Mouse (Mus musculus) C2C12 (cell line): ENCODE measurements around the gene Tln1. TPM values are rescaled to one million over a fixed set of nuclear protein-coding genes. Genes with fewer than 3 reads are reported as not detected.

Experiments used
- H3K27me3 ChIP-seq: one replicate; pipeline ENCODE4 v1.6.1; 2011; ENCODE audit not compliant: control insufficient read depth, insufficient read depth, insufficient read length
- H3K36me3 ChIP-seq: one replicate; pipeline ENCODE4 v1.6.1; 2011; ENCODE audit not compliant: control insufficient read depth, insufficient read depth
- H3K4me3 ChIP-seq: one replicate; pipeline ENCODE4 v1.5.1; 2011; ENCODE audit warnings: mild to moderate bottlenecking, control low read depth; ENCODE audit not compliant: poor library complexity, insufficient read depth, severe bottlenecking
- H3K79me2 ChIP-seq: one replicate; pipeline ENCODE4 v1.6.1; 2011; ENCODE audit not compliant: control insufficient read depth, insufficient read depth
- H3K79me3 ChIP-seq: one replicate; pipeline ENCODE4 v1.6.1; 2011; ENCODE audit warnings: low read depth, control low read depth
- H3ac ChIP-seq: one replicate; pipeline ENCODE3; 2011; ENCODE audit warnings: low read depth; ENCODE audit not compliant: control insufficient read depth, insufficient read length
- CEBPB ChIP-seq: IDR thresholded peaks from one replicate; pipeline ENCODE4 v1.6.1; 2011; ENCODE audit warnings: low read depth, mild to moderate bottlenecking, control low read depth, moderate library complexity
- CTCF ChIP-seq: IDR thresholded peaks from one replicate; pipeline ENCODE4 v1.5.1; 2011; ENCODE audit not compliant: control insufficient read depth, insufficient read depth, insufficient read length
- FOSL1 ChIP-seq: IDR thresholded peaks from one replicate; pipeline ENCODE4 v1.8.0; 2011; ENCODE audit warnings: mild to moderate bottlenecking, low read length; ENCODE audit not compliant: poor library complexity, insufficient read depth, severe bottlenecking
- MAX ChIP-seq: IDR thresholded peaks from one replicate; pipeline ENCODE4 v1.6.1; 2011; ENCODE audit warnings: mild to moderate bottlenecking, control low read depth
- MYOD1 ChIP-seq: IDR thresholded peaks from one replicate; pipeline ENCODE4 v1.6.1; 2011; ENCODE audit warnings: low read depth; ENCODE audit not compliant: control insufficient read depth, insufficient read length
- MYOG ChIP-seq: IDR thresholded peaks from one replicate; pipeline ENCODE4 v1.6.1; 2011; ENCODE audit not compliant: control insufficient read depth, insufficient read length; ENCODE audit errors: extremely low read depth
- USF1 ChIP-seq: IDR thresholded peaks from one replicate; pipeline ENCODE4 v1.6.1; 2011; ENCODE audit warnings: low read depth, mild to moderate bottlenecking, control low read depth, moderate library complexity
- polyA plus RNA-seq: library from polyadenylated mRNA; unstranded; fragments of >200 nt; fragmentation: generic; extraction: Trizol; gene quantifications from one replicate; pipeline ENCODE4 v1.2.1, GENCODE M21; 2012; ENCODE audit warnings: missing spikeins

Tln1 gene
- polyA plus RNA-seq, 1 experiment, result 158 TPM

DNA sequence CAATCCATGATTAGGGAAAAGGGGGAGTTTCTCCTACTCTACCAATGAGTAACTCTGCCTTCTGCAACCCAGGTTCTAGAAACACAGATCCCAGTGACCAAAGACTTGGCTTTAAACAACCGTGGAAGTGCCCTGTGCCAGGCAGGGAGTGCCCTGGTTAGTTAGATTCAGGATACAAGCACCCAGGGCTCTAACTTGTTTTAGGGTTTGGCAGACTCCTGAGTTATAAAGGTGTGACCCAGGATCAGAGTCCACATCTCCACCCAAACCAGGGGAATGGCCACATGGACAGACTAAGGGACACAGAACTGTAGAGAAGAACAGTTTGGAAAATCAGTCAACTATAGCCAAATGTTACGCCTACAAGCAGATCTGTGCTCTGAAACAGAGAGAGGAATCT, 59.5 kb downstream of the Tln1 start:
- Histone ChIP-seq H3K79me2 (peaks cover 8% of the 10 kb centered on the region), H3K4me3 (no peak overlapping the region), H3K36me3 (no peaks in the 10 kb centered on the region), H3ac (no peak overlapping the region), H3K27me3 (no peaks in the 10 kb centered on the region), H3K79me3 (no peaks in the 10 kb centered on the region)
- TF ChIP-seq FOSL1, result no peak
- no peak for TF ChIP-seq CEBPB
- no peak for TF ChIP-seq USF1
- no peak for TF ChIP-seq CTCF
- TF ChIP-seq MYOG, result no peak
- no peak for TF ChIP-seq MAX
- TF ChIP-seq MYOD1, result no peak

DNA sequence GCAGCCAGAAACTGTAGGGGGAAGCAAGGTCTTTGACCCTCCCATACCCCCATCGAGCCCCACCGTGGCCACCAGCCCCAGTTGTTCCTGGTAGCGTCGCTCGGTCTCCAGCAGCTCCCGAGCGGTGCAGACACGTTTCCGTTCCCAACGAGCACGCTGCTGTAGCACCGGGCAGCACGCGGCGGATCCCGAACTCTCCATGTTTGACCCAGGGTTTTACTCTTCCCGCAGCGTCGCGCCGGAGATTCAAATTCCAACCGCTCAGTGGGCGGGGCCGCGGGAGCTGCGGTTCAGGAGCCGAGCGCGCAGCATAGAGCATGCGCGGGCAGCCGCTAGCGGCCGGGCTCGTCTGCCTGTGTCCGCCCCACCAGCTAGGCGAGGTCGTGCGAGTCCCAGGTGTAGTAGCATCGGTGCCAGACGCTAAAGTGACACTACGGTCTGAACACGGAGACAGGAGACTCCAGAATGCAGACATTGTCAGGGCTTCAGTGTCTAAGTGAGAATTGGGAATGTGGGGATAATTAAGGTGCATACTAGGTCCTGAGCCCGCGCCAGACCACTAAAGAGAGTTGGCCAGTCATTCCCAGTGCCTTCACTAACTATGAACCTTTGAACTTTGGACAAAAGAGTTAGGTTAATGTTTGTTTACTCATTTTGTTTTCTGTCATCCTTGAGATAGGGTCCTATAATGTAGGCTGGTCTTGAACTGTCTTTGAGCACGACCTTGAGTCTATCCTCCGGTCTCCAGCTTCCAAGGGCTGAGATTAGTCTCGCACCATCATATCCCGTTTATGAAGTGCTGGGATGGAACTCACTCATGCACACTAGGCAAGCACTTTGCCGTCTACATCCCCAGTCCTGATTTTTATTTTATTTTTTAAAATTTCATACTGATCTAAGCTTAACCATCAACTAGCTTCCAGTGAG, 62.8 kb downstream of the Tln1 start, which contains the start of gene Arhgef39:
Arhgef39 (minus strand) TSS at position 289 of the 927 bp plus-strand sequence.
- Histone ChIP-seq H3K79me2 (peaks cover 14% of the 10 kb centered on the region), H3K4me3 (peak within 1 kb of the TSS; percentile 48), H3K36me3 (peaks cover 17% of the 10 kb centered on the region), H3ac (peak within 1 kb of the TSS; percentile 75), H3K79me3 (no peaks in the 10 kb centered on the region), H3K27me3 (no peaks in the 10 kb centered on the region)
- no peak for TF ChIP-seq CTCF
- no peak for TF ChIP-seq MYOG
- TF ChIP-seq MAX, result peak; percentile 78

DNA sequence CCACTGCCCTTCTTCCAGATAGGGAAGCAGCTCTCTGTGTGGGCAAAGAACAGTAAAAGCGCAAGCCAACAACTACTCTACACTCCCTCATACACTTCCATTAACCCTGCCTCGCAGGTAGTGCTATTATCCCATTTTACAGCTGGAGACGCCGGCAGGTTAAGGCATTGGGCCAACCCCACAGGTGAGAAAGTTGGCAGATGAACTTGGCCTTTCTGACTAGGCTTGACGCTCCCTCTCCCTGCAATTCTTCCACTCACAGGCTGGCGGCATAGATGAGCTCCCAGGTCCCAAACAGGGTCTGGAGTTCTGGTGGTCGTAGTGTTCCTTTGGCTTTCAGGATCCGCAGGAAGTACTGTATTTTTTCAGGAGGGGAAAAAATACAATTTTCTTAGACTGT, 63.5 kb downstream of the Tln1 start:
- peak overlapping the region; percentile 48 for H3K4me3 ChIP-seq
- no peak for TF ChIP-seq MAX
- no peak for TF ChIP-seq FOSL1
- no peak for TF ChIP-seq CTCF
- no peak for TF ChIP-seq MYOD1
- no peak for TF ChIP-seq CEBPB
- no peak for TF ChIP-seq USF1
- TF ChIP-seq MYOG, result no peak
- peaks cover 18% of the 10 kb centered on the region for H3K79me2 ChIP-seq

DNA sequence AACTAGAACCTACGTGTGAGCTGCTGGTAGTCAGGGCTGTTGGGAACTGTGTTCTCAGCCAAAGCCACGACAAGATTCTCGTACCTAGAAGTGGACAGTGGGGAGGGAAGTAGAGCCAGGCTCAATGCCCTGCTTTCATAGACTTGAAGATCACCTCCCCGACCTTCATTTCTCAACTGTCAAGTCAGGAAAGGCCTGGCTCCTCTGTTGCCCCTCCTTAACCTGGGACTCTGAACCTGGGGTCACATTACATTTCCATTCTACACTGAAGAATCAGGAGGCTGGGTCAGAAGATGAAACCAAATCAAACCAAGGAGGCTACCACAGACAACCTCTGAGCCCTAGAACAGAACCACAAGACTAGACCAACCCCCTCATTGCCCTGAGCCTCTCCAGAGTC, 64.5 kb downstream of the Tln1 start:
- Histone ChIP-seq H3K79me2 (peaks cover 20% of the 10 kb centered on the region), H3ac (no peak overlapping the region), H3K79me3 (no peaks in the 10 kb centered on the region), H3K4me3 (no peak overlapping the region), H3K36me3 (peaks cover 17% of the 10 kb centered on the region), H3K27me3 (no peaks in the 10 kb centered on the region)
- no peak for TF ChIP-seq CEBPB
- no peak for TF ChIP-seq USF1
- no peak for TF ChIP-seq MAX

More for the DNA sequence above, 63.5 kb downstream of the Tln1 start:
- no peaks in the 10 kb centered on the region for H3K27me3 ChIP-seq
- H3K36me3 ChIP-seq, result peaks cover 17% of the 10 kb centered on the region
- peak overlapping the region; percentile 14 for H3ac ChIP-seq
- no peaks in the 10 kb centered on the region for H3K79me3 ChIP-seq

DNA sequence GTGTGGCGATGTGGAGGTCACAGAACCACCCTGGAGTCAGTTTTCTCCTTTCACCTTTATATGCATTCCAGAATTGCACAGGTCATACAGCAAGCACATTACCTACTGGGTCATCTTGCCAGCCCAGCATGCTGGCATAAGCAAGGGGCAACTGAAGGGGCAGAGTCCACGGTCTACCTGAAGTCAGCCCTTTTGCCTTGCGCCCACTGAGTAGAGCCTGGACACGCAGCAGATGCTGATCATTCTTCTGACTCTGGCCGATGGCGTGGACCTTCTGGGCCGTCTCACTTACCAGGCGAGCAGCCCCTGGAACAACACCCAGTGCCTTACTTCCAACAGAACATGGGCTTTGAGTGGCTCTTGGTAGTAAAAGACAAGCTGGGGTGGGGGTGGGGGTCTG, 65.1 kb downstream of the Tln1 start:
- Histone ChIP-seq H3ac (no peak overlapping the region), H3K79me3 (no peaks in the 10 kb centered on the region), H3K27me3 (no peaks in the 10 kb centered on the region), H3K36me3 (peaks cover 17% of the 10 kb centered on the region), H3K4me3 (no peak overlapping the region), H3K79me2 (peaks cover 20% of the 10 kb centered on the region)
- no peak for TF ChIP-seq USF1

DNA sequence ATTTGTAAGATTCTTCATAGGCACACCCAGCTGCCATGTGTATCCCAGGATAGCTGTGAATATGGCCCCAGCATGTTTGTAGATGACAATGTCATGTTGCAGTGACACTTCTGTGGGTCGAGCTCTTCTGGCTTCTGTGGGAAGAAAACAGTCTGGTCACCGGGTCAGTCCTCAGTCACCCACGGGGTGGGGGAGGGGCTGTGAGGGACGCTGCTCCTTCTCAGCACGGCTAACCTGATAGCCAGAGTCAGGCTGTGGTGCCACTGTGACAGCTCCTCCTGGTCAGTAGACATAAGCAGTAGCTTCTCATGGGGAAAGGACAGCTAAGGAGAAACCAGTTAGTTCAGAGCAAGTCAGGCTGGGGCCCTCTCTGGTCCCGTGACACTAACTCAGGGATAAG, 65.9 kb downstream of the Tln1 start:
- Histone ChIP-seq H3ac (no peak overlapping the region), H3K4me3 (no peak overlapping the region), H3K36me3 (peaks cover 17% of the 10 kb centered on the region), H3K27me3 (no peaks in the 10 kb centered on the region), H3K79me2 (peaks cover 20% of the 10 kb centered on the region), H3K79me3 (no peaks in the 10 kb centered on the region)
- TF ChIP-seq FOSL1, result no peak
- TF ChIP-seq MYOG, result no peak
- TF ChIP-seq MAX, result no peak
- no peak for TF ChIP-seq CTCF
- TF ChIP-seq MYOD1, result no peak
- no peak for TF ChIP-seq CEBPB
- no peak for TF ChIP-seq USF1
